Mouse (Mus musculus) ES-Bruce4 (cell line): ENCODE data around the gene Ahdc1.

ENCODE experiments used
- CTCF ChIP-seq: IDR thresholded peaks from one replicate; pipeline ENCODE4 v1.8.1; 2011; ENCODE audit warnings: low read depth, low read length
- EP300 ChIP-seq: IDR thresholded peaks from 2 replicates; pipeline ENCODE4 v1.6.1; 2011; ENCODE audit warnings: low read depth, low read length; ENCODE audit not compliant: insufficient read depth

GRCm38 (mm10) chr4:133103525-133104193 is 92.6 kb downstream of the Ahdc1 start:
- no peak for TF ChIP-seq CTCF
- TF ChIP-seq EP300 = no peak
